ENCODE assay signal across 7 mouse cellular contexts in the genomic region with DNA sequence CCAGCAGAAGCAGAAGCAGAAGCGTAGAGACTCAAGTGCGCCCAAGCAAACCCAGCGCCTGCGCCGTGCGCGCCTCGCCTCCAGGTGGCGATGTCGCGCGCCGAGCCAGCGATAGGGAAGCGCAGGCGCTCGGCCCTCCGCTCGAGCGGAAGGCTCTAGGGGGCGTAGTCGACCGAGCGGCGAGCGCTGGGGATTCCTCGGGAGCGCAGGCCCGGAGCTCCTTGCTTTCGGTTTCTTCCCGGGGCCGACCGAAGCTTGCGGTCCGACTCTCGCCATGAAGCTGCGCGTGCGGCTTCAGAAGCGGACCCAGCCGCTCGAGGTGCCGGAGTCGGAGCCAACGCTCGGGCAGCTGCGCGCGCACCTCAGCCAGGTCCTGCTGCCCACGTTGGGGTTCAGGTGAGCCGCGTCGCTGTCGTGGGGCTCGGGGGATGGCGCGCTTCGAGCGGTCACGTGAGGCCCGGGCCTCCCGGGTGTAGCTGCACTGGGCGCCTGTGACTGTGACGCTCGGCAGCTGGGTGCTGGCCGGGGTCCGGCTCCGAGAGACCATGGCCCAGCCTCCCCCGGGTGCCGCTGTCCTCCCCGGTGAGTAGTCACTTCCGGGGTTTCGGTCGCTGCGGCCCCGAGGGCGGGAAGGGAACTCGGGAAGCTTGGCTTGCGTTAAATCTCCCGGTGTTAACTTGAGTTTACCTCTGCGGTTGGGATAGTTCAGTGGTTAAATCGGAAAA. TPM values are rescaled to one million over a fixed set of nuclear protein-coding genes. Genes with fewer than 3 reads are reported as not detected.
DNase-seq lines count a peak whose midpoint lies in the region; ATAC-seq lines count a peak whose summit lies in the region.

A gene (plus strand): TSS at position 224 of the 725 bp plus-strand sequence.

- peak within 1 kb of the TSS; percentile 88 for H3K27ac ChIP-seq in embryonic facial prominence, embryonic 10.5 days (replicated peaks)
- H3K27ac ChIP-seq in limb, embryonic 10.5 days: peak within 1 kb of the TSS; percentile 94
- H3K27ac ChIP-seq in midbrain, embryonic 13.5 days: peak within 1 kb of the TSS; percentile 59

- H3K4me3 ChIP-seq in embryonic facial prominence, embryonic 10.5 days: peak within 1 kb of the TSS; percentile 79
- peak within 1 kb of the TSS; percentile 76 for H3K4me3 ChIP-seq in limb, embryonic 10.5 days
- peak within 1 kb of the TSS; percentile 70 for H3K4me3 ChIP-seq in midbrain, embryonic 13.5 days (replicated peaks)

- DNase-seq in adrenal gland, postnatal 10 days: peak; percentile 96
- DNase-seq in embryonic facial prominence, embryonic 10.5 days (ENCODE audit: low spot score): peak; percentile 92
- DNase-seq in kidney, adult 11 months: peak; percentile 87
- peak; percentile 89 for DNase-seq in limb, embryonic 10.5 days (ENCODE audit: low spot score)
- DNase-seq in spleen, adult 12 weeks (ENCODE audit: low spot score): peak; percentile 86

- H3K4me1 ChIP-seq in embryonic facial prominence, embryonic 10.5 days: peaks cover 13% of the 10 kb centered on the region
- peaks cover 13% of the 10 kb centered on the region for H3K4me1 ChIP-seq in limb, embryonic 10.5 days
- peaks cover 5% of the 10 kb centered on the region for H3K4me1 ChIP-seq in midbrain, embryonic 13.5 days (replicated peaks)

- H3K4me2 ChIP-seq in midbrain, embryonic 13.5 days (replicated peaks): peak within 1 kb of the TSS; percentile 65

- no peaks in the 10 kb centered on the region for H3K9me3 ChIP-seq in embryonic facial prominence, embryonic 10.5 days
- no peaks in the 10 kb centered on the region for H3K9me3 ChIP-seq in limb, embryonic 10.5 days (replicated peaks)
- H3K9me3 ChIP-seq in midbrain, embryonic 13.5 days: no peaks in the 10 kb centered on the region

- ATAC-seq in granulocyte monocyte progenitor cell, adult 5-6 weeks (replicated peaks; ENCODE audit: poor library complexity, severe bottlenecking): peak; percentile 96
- ATAC-seq in midbrain, embryonic 13.5 days: peak; percentile 97

- WGBS in embryonic facial prominence, embryonic 10.5 days: under 1% methylated on average over 82 of the region's 82 CpGs
- under 1% methylated on average over 82 of the region's 82 CpGs for WGBS in limb, embryonic 10.5 days
- under 1% methylated on average over 82 of the region's 82 CpGs for WGBS in midbrain, embryonic 13.5 days

- H3K27me3 ChIP-seq in embryonic facial prominence, embryonic 10.5 days (replicated peaks; ENCODE audit: low read depth, poor library complexity, severe bottlenecking): no peaks in the 10 kb centered on the region
- no peaks in the 10 kb centered on the region for H3K27me3 ChIP-seq in limb, embryonic 10.5 days (ENCODE audit: low read depth, poor library complexity, severe bottlenecking)
- no peaks in the 10 kb centered on the region for H3K27me3 ChIP-seq in midbrain, embryonic 13.5 days

- peaks cover 5% of the 10 kb centered on the region; the same call in 1 of the 2 replicates for H3K36me3 ChIP-seq in embryonic facial prominence, embryonic 10.5 days (replicated peaks)
- 0 out of 2 replicates have a peak, but pooled peaks cover 5% of the 10 kb centered on the region for H3K36me3 ChIP-seq in limb, embryonic 10.5 days
- H3K36me3 ChIP-seq in midbrain, embryonic 13.5 days: no peaks in the 10 kb centered on the region

- H3K9ac ChIP-seq in midbrain, embryonic 13.5 days (replicated peaks): peak within 1 kb of the TSS; percentile 77

RNA-seq across cellular contexts. Expression of the gene that starts here (rescaled TPM):
- total RNA-seq in adrenal gland, postnatal 10 days (2021): 10 to 100 TPM; 23.8 to 31.9 TPM
- 17.8 and 19.2 TPM in 2 replicates for polyA plus RNA-seq in embryonic facial prominence, embryonic 10.5 days (2016; fragmentation: Nextera tagmentation; extraction: Ambion mirVana)
- 23.4 and 35.9 TPM in 2 replicates for total RNA-seq in granulocyte monocyte progenitor cell, adult 5-6 weeks (2014; fragmentation: Nextera tagmentation)
- 16.8 and 24.3 TPM in 2 replicates for total RNA-seq in granulocyte monocyte progenitor cell, adult 5-6 weeks (2017)
- polyA plus RNA-seq in limb, embryonic 10.5 days (2016; fragmentation: Nextera tagmentation; extraction: Ambion mirVana): 15.6 and 20.1 TPM in 2 replicates
- polyA plus RNA-seq in midbrain, embryonic 13.5 days (2015; fragmentation: Nextera tagmentation; extraction: Ambion mirVana): 14.0 and 15.0 TPM in 2 replicates

Comparison
In these comparisons a context has a peak if more than half of its experiments do, and no peak if none do; other contexts are left out.
1. Peak in every context shown above with its lines: DNase-seq, ATAC-seq, H3K4me3 ChIP-seq and H3K27ac ChIP-seq.